Mouse (Mus musculus): ENCODE measurements at regions not wholly inside any gene's neighbourhood (a gene's known extent, or its start where the extent isn't known, plus 50 kb on each side); places are given as distances from the start of the nearest gene placed in this dataset.

- Histone ChIP-seq H3K4me1 (ENCODE audit: control insufficient read depth in 1 of 2, insufficient read depth in 2 of 2) (no peaks in the 10 kb centered on the region), H3K9ac (ENCODE audit: insufficient read depth, low read depth) (no peak overlapping the region), H3K79me2 (replicated peaks; ENCODE audit: control insufficient read depth, extremely low read depth, insufficient read depth, poor library complexity, severe bottlenecking) (no peaks in the 10 kb centered on the region), H3K9me3 (replicated peaks; ENCODE audit: low read length) (no peaks in the 10 kb centered on the region), H3K4me3 (replicated peaks in 1 of 3; ENCODE audit: low read depth in 2 of 3, low read length in 2 of 3, poor library complexity in 1 of 3) (no peak overlapping the region), H3K4me2 (ENCODE audit: insufficient read depth, low read depth, poor library complexity, severe bottlenecking) (no peak overlapping the region), H3K36me3 (replicated peaks in 1 of 2; ENCODE audit: control insufficient read depth in 1 of 2, insufficient read depth in 1 of 2, low read length in 1 of 2) (no peaks in the 10 kb centered on the region), H3K27me3 (replicated peaks) (no peaks in the 10 kb centered on the region), H3K27ac (ENCODE audit: insufficient read depth, low read depth) (no peak overlapping the region)
- DNase-seq (ENCODE audit: extremely low read depth): no peak
- in situ Hi-C loops (cut with MboI; ENCODE audit: low pct_ligation_motif_present, low pct_unique_long_range_greater_than_20kb, low sequenced_read_pairs) (no loop called here), dilution Hi-C loops (cut with MboI; ENCODE audit: extremely low pct_ligation_motif_present, extremely low pct_unique_long_range_greater_than_20kb, low sequenced_read_pairs) (no loop called here)
- no peak for TF ChIP-seq EP300 (IDR thresholded peaks at IDR 0.05; ENCODE audit: low read length)
Measured at GRCm38 (mm10) chr16:86838457-86839337, 515.3 kb upstream of the N6amt1 start.

DNA sequence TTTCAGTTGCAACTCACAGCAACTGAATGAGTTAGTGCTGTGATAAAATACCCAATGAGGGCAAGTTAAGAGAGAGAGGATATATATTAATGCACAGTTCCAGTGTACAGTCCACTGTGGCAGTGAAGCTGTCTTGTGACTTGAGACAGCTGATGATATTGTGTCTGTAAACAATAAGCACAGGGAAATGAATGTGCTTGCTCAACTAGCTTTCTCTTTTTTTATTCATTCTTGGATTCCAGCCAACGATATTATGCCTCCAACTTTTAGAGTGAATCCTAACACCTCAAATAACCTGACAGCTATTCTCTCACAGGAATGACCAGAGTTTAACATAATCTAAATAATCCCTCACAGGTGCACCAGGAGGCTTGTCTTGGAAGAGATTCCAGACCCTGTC, 526.3 kb upstream of the N6amt1 start:
- Histone ChIP-seq H3K79me2 (replicated peaks; ENCODE audit: control insufficient read depth, extremely low read depth, insufficient read depth, poor library complexity, severe bottlenecking) (no peaks in the 10 kb centered on the region), H3K9me3 (replicated peaks; ENCODE audit: low read length) (no peaks in the 10 kb centered on the region), H3K4me2 (ENCODE audit: insufficient read depth, low read depth, poor library complexity, severe bottlenecking) (no peak overlapping the region), H3K36me3 (replicated peaks in 1 of 2; ENCODE audit: control insufficient read depth in 1 of 2, insufficient read depth in 1 of 2, low read length in 1 of 2) (no peaks in the 10 kb centered on the region), H3K4me3 (replicated peaks in 1 of 3; ENCODE audit: low read depth in 2 of 3, low read length in 2 of 3, poor library complexity in 1 of 3) (no peak overlapping the region), H3K27ac (ENCODE audit: insufficient read depth, low read depth) (no peak overlapping the region), H3K4me1 (ENCODE audit: control insufficient read depth in 1 of 2, insufficient read depth in 2 of 2) (no peaks in the 10 kb centered on the region), H3K27me3 (replicated peaks) (no peaks in the 10 kb centered on the region), H3K9ac (ENCODE audit: insufficient read depth, low read depth) (no peak overlapping the region)
- dilution Hi-C loops (cut with MboI; ENCODE audit: extremely low pct_ligation_motif_present, extremely low pct_unique_long_range_greater_than_20kb, low sequenced_read_pairs) (no loop called here), in situ Hi-C loops (cut with MboI; ENCODE audit: low pct_ligation_motif_present, low pct_unique_long_range_greater_than_20kb, low sequenced_read_pairs) (no loop called here)
- TF ChIP-seq NRF1 (IDR thresholded peaks at IDR 0.05; ENCODE audit: low read depth, low read length): no peak
- TF ChIP-seq USF1 (IDR thresholded peaks at IDR 0.05; ENCODE audit: low read depth, low read length): no peak
- no peak for TF ChIP-seq TCF12 (IDR thresholded peaks at IDR 0.05; ENCODE audit: low read depth, low read length)
- TF ChIP-seq TBP (conservative IDR thresholded peaks at IDR 0.05; ENCODE audit: low read depth, low read length): no peak
- TF ChIP-seq E2F4 (IDR thresholded peaks at IDR 0.05; ENCODE audit: insufficient replicate concordance, low read depth, low read length): no peak
- TF ChIP-seq CHD2 (IDR thresholded peaks at IDR 0.05; ENCODE audit: low read length): no peak
- TF ChIP-seq ZNF384 (IDR thresholded peaks at IDR 0.05; ENCODE audit: low read depth, low read length): no peak
- no peak for TF ChIP-seq BHLHE40 (IDR thresholded peaks at IDR 0.05; ENCODE audit: low read depth, low read length)
- TF ChIP-seq CHD1 (IDR thresholded peaks at IDR 0.05; ENCODE audit: low read depth, low read length): no peak
- no peak for TF ChIP-seq MAZ (IDR thresholded peaks at IDR 0.05; ENCODE audit: low read depth, low read length)
- no peak for TF ChIP-seq KAT2A (IDR thresholded peaks at IDR 0.05; ENCODE audit: insufficient replicate concordance, low read length)
- no peak for DNase-seq (ENCODE audit: extremely low read depth)

DNA sequence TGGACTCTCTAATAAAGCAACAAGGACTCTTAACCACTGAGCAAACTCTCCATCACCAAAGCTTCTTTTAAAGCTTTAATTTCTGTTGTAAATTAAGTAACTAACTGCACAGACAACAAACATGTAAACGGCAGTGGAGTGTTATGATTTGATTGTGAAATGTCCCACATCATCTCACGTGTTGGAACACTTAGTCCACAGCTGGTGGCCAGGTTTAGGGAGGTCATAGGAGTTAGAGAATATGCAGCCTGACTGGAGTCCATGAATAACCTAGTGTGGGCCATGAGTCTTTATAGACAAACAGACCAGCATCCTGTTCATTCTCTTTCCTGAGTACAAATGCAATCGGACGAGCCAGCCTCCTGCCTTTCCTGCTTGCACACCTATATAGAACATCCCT, 527.3 kb upstream of the N6amt1 start:
- dilution Hi-C loops (cut with MboI; ENCODE audit: extremely low pct_ligation_motif_present, extremely low pct_unique_long_range_greater_than_20kb, low sequenced_read_pairs) (no loop called here), in situ Hi-C loops (cut with MboI; ENCODE audit: low pct_ligation_motif_present, low pct_unique_long_range_greater_than_20kb, low sequenced_read_pairs) (no loop called here)
- H3K27me3 ChIP-seq (replicated peaks): no peaks in the 10 kb centered on the region
- H3K4me2 ChIP-seq (ENCODE audit: insufficient read depth, low read depth, poor library complexity, severe bottlenecking): no peak overlapping the region
- no peak for DNase-seq (ENCODE audit: extremely low read depth)
- H3K4me3 ChIP-seq (replicated peaks in 1 of 3; ENCODE audit: low read depth in 2 of 3, low read length in 2 of 3, poor library complexity in 1 of 3): no peak overlapping the region
- H3K9me3 ChIP-seq (replicated peaks; ENCODE audit: low read length): no peaks in the 10 kb centered on the region
- no peak overlapping the region for H3K9ac ChIP-seq (ENCODE audit: insufficient read depth, low read depth)
- H3K79me2 ChIP-seq (replicated peaks; ENCODE audit: control insufficient read depth, extremely low read depth, insufficient read depth, poor library complexity, severe bottlenecking): no peaks in the 10 kb centered on the region
- no peaks in the 10 kb centered on the region for H3K36me3 ChIP-seq (replicated peaks in 1 of 2; ENCODE audit: control insufficient read depth in 1 of 2, insufficient read depth in 1 of 2, low read length in 1 of 2)
- H3K4me1 ChIP-seq (ENCODE audit: control insufficient read depth in 1 of 2, insufficient read depth in 2 of 2): no peaks in the 10 kb centered on the region
- TF ChIP-seq MXI1 (IDR thresholded peaks at IDR 0.05; ENCODE audit: low read depth, low read length): no peak
- TF ChIP-seq EP300 (IDR thresholded peaks at IDR 0.05; ENCODE audit: low read length): no peak
- TF ChIP-seq CTCF (conservative IDR thresholded peaks at IDR 0.05 in 1 of 2, IDR thresholded peaks at IDR 0.05 in 1 of 2; ENCODE audit: low read depth in 2 of 2, low read length in 2 of 2): no peak
- no peak for TF ChIP-seq ZNF384 (IDR thresholded peaks at IDR 0.05; ENCODE audit: low read depth, low read length)
- no peak for TF ChIP-seq BHLHE40 (IDR thresholded peaks at IDR 0.05; ENCODE audit: low read depth, low read length)
- H3K27ac ChIP-seq (ENCODE audit: insufficient read depth, low read depth): no peak overlapping the region

Measured in CH12.LX (cell line).